Mouse (Mus musculus): ENCODE results near the gene Cntnap2. TPM values are rescaled to one million over a fixed set of nuclear protein-coding genes. Genes with fewer than 3 reads are reported as not detected.

Gene Cntnap2
- polyA plus RNA-seq, 1 experiment from 2014 or later: 4.7 TPM

- H3K27me3 ChIP-seq: no peaks in the 10 kb centered on the region
- H3K9ac ChIP-seq: no peak overlapping the region
- no peak overlapping the region for H3K4me2 ChIP-seq (replicated peaks)
- H3K36me3 ChIP-seq: no peaks in the 10 kb centered on the region
- no peak for ATAC-seq (ENCODE audit: low FRiP score, low read depth)
- H3K27ac ChIP-seq: no peak overlapping the region
- 86% methylated on average over 8 of the region's 8 CpGs for WGBS
- 0 out of 2 replicates have a peak, but pooled peaks cover 8% of the 10 kb centered on the region for H3K9me3 ChIP-seq
- no peaks in the 10 kb centered on the region for H3K4me1 ChIP-seq
- no peak overlapping the region for H3K4me3 ChIP-seq
Observed at GRCm38 (mm10) chr6:47350100-47350690, 2291.0 kb downstream of the Cntnap2 start.
